Mouse (Mus musculus): ENCODE data around the gene Slc30a5.

- no peak for TF ChIP-seq CTCF (IDR thresholded peaks at IDR 0.05; ENCODE audit: insufficient read depth, low read depth, low read length)
- no peak for TF ChIP-seq POLR2A (IDR thresholded peaks at IDR 0.05; ENCODE audit: insufficient read depth, low read depth, low read length)
These were observed 13.8 kb upstream of the Slc30a5 start for GRCm38 (mm10) chr13:100846891-100847579.
